Mouse (Mus musculus): ENCODE results near the gene Pbx1. TPM values are rescaled to one million over a fixed set of nuclear protein-coding genes. Genes with fewer than 3 reads are reported as not detected.

Gene Pbx1
- total and polyA plus RNA-seq, 3 experiments, result 0.10 TPM; not detected in 2

GRCm38 (mm10) chr1:168101514-168101913, 330.6 kb downstream of the Pbx1 start:
- DNase-seq (ENCODE audit: low read depth, low spot score), result no peak
- Histone ChIP-seq H3K9ac (ENCODE audit: control insufficient read depth, low read depth, low read length, poor library complexity, severe bottlenecking) (no peak overlapping the region), H3K4me3 (ENCODE audit: control insufficient read depth in 1 of 2, insufficient read depth in 1 of 2, low read depth in 2 of 2, low read length in 2 of 2) (no peak overlapping the region), H3K27me3 (ENCODE audit: control insufficient read depth in 1 of 2, insufficient read depth in 2 of 2, low read length in 2 of 2) (no peaks in the 10 kb centered on the region), H3K9me3 (replicated peaks; ENCODE audit: insufficient read depth, low read length) (no peaks in the 10 kb centered on the region), H3K27ac (ENCODE audit: control insufficient read depth, low read depth, low read length) (no peak overlapping the region), H3K79me2 (ENCODE audit: control insufficient read depth, insufficient read depth, low read length, poor library complexity) (no peaks in the 10 kb centered on the region), H3K36me3 (ENCODE audit: control insufficient read depth in 1 of 2, insufficient read depth in 2 of 2, low read length in 2 of 2) (no peaks in the 10 kb centered on the region), H3K4me1 (ENCODE audit: control insufficient read depth in 1 of 2, insufficient read depth in 2 of 2, low read length in 2 of 2) (no peaks in the 10 kb centered on the region)
- no peak for TF ChIP-seq POLR2AphosphoS2 (IDR thresholded peaks at IDR 0.05; ENCODE audit: low read length)
- TF ChIP-seq RCOR1 (IDR thresholded peaks at IDR 0.05; ENCODE audit: low read depth, low read length), result no peak
- no peak for TF ChIP-seq SMC3 (IDR thresholded peaks at IDR 0.05; ENCODE audit: low read depth, low read length)
- no peak for TF ChIP-seq ETS1 (IDR thresholded peaks at IDR 0.05; ENCODE audit: low read depth, low read length)
- TF ChIP-seq NRF1 (IDR thresholded peaks at IDR 0.05; ENCODE audit: insufficient read depth, low read depth, low read length, poor library complexity, severe bottlenecking), result no peak
- TF ChIP-seq ZMIZ1 (IDR thresholded peaks at IDR 0.05; ENCODE audit: low read depth, low read length), result no peak
- no peak for TF ChIP-seq TCF12 (IDR thresholded peaks at IDR 0.05; ENCODE audit: low read depth, low read length)
- no peak for TF ChIP-seq CTCF (IDR thresholded peaks at IDR 0.05 in 2 of 3, conservative IDR thresholded peaks at IDR 0.05 in 1 of 3; ENCODE audit: control insufficient read depth in 1 of 3, insufficient read depth in 1 of 3, low read depth in 2 of 3, low read length in 3 of 3, poor library complexity in 1 of 3, severe bottlenecking in 1 of 3)
- no peak for TF ChIP-seq POLR2AphosphoS5 (IDR thresholded peaks at IDR 0.05; ENCODE audit: borderline replicate concordance, low read depth, low read length)
- no peak for TF ChIP-seq MAZ (IDR thresholded peaks at IDR 0.05; ENCODE audit: low read depth, low read length)
- no peak for TF ChIP-seq NELFE (IDR thresholded peaks at IDR 0.05; ENCODE audit: low read depth, low read length)
- TF ChIP-seq MAFK (IDR thresholded peaks at IDR 0.05; ENCODE audit: borderline replicate concordance, low read depth, low read length), result no peak
- no peak for TF ChIP-seq CHD1 (IDR thresholded peaks at IDR 0.05; ENCODE audit: low read depth, low read length)
- TF ChIP-seq E2F4 (IDR thresholded peaks at IDR 0.05; ENCODE audit: borderline replicate concordance, low read depth, low read length), result no peak
- no peak for TF ChIP-seq GATA1 (IDR thresholded peaks at IDR 0.05; ENCODE audit: low read depth, low read length)
- no peak for TF ChIP-seq MEF2A (IDR thresholded peaks at IDR 0.05; ENCODE audit: extremely low read depth, insufficient replicate concordance, low read depth, low read length, poor library complexity, severe bottlenecking)
- TF ChIP-seq TBP (IDR thresholded peaks at IDR 0.05; ENCODE audit: low read depth, low read length), result no peak
- no peak for TF ChIP-seq MXI1 (IDR thresholded peaks at IDR 0.05; ENCODE audit: low read depth, low read length)
- TF ChIP-seq POLR2A (IDR thresholded peaks at IDR 0.05; ENCODE audit: control insufficient read depth in 1 of 2, insufficient read depth in 1 of 2, low read depth in 1 of 2, low read length in 2 of 2, poor library complexity in 1 of 2), result no peak

DNA sequence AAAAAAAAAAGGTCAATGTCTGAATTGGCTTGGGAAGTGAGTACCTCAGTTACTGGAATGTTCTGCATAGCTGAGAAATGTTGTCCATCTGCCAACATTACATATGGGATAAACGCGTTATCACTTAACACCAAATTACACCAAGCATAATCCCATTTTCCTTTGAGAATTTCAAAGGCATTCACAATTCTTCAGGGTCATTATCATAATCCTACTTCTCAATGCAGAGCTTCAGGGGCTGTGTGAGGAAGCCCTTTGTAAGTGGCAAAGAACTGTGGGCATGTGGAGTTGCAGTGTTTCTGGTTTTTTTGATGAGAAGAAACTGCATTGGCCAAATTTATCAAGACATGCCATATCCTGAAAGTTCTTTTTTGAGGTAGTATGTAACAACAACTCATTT, 333.3 kb downstream of the Pbx1 start:
- H3K27me3 ChIP-seq (ENCODE audit: control insufficient read depth in 1 of 2, insufficient read depth in 2 of 2, low read length in 2 of 2), result no peaks in the 10 kb centered on the region
- no peak overlapping the region for H3K9ac ChIP-seq (ENCODE audit: control insufficient read depth, low read depth, low read length, poor library complexity, severe bottlenecking)
- H3K4me3 ChIP-seq (ENCODE audit: control insufficient read depth in 1 of 2, insufficient read depth in 1 of 2, low read depth in 2 of 2, low read length in 2 of 2), result no peak overlapping the region
- no peaks in the 10 kb centered on the region for H3K79me2 ChIP-seq (ENCODE audit: control insufficient read depth, insufficient read depth, low read length, poor library complexity)
- H3K4me1 ChIP-seq (ENCODE audit: control insufficient read depth in 1 of 2, insufficient read depth in 2 of 2, low read length in 2 of 2), result no peaks in the 10 kb centered on the region
- no peak for DNase-seq (ENCODE audit: low read depth, low spot score)
- no peaks in the 10 kb centered on the region for H3K36me3 ChIP-seq (ENCODE audit: control insufficient read depth in 1 of 2, insufficient read depth in 2 of 2, low read length in 2 of 2)
- TF ChIP-seq MAZ (IDR thresholded peaks at IDR 0.05; ENCODE audit: low read depth, low read length) (no peak), POLR2A (IDR thresholded peaks at IDR 0.05; ENCODE audit: control insufficient read depth in 1 of 2, insufficient read depth in 1 of 2, low read depth in 1 of 2, low read length in 2 of 2, poor library complexity in 1 of 2) (no peak), MYC (IDR thresholded peaks at IDR 0.05; ENCODE audit: low read depth, low read length) (no peak)
- H3K9me3 ChIP-seq (replicated peaks; ENCODE audit: insufficient read depth, low read length), result no peaks in the 10 kb centered on the region
- H3K27ac ChIP-seq (ENCODE audit: control insufficient read depth, low read depth, low read length), result no peak overlapping the region

Data from MEL (cell line).